Mouse (Mus musculus): Measurements from ENCODE around the gene Zfp729a.
"Not testable (repeated sequence)": the region's sequence is repeated elsewhere in the genome, so short reads cannot be mapped to it uniquely, and the experiment has no call there.

Zfp729a gene

GRCm38 (mm10) chr13:67637294-67638007 lies at the start of gene Zfp729a, which contains the start of gene Gm49345:
TSS of gene Zfp729a (minus strand) at chr13:67637791.
TSS of gene Gm49345 (minus strand) at chr13:67637769.
- in situ Hi-C loops (cut with MseI, MboI) = no loop called here

GRCm38 (mm10) chr13:67686971-67687370 lies 49.4 kb upstream of the Zfp729a start, which contains the start of gene Zfp738:
TSS of gene Zfp738 (minus strand) at chr13:67687071.
- in situ Hi-C loops (cut with MseI, MboI) = no loop called here

- in situ Hi-C loops (cut with MseI, MboI) = not testable (repeated sequence)
Measured at GRCm38 (mm10) chr13:67683841-67684240, 46.2 kb upstream of the Zfp729a start.

- in situ Hi-C loops (cut with MseI, MboI) = not testable (repeated sequence)
Measured at GRCm38 (mm10) chr13:67682959-67683735, 45.6 kb upstream of the Zfp729a start.

GRCm38 (mm10) chr13:67674902-67675301 lies 37.3 kb upstream of the Zfp729a start:
- in situ Hi-C loops (cut with MseI, MboI) = loop anchor here (5.0 to 25.0 kb wide), 2 partner anchors 53 to 162 kb away; partner anchors contain the start of gene Gm10037 (in 1 of the 2)

GRCm38 (mm10) chr13:67652496-67652895 lies 14.9 kb upstream of the Zfp729a start:
- in situ Hi-C loops (cut with MseI, MboI) = loop anchor here in 1 of 2 experiments (25.0 kb wide), 1 partner anchor 185 kb away; the partner anchor contains the start of gene Gm10037

GRCm38 (mm10) chr13:67610108-67610507 lies 27.5 kb downstream of the Zfp729a start:
- in situ Hi-C loops (cut with MseI, MboI) = no loop called here

GRCm38 (mm10) chr13:67609066-67609876 lies 28.3 kb downstream of the Zfp729a start, which contains the start of gene Zfp729b:
TSS of gene Zfp729b (minus strand) at chr13:67609707.
- in situ Hi-C loops (cut with MseI, MboI) = no loop called here

GRCm38 (mm10) chr13:67572591-67573189 lies 64.9 kb downstream of the Zfp729a start:
- in situ Hi-C loops (cut with MseI, MboI) = no loop called here

Measured in mouse trophoblast stem cell (cell line).